Mouse (Mus musculus): Measurements from ENCODE around the gene Ptprg. TPM values are rescaled to one million over a fixed set of nuclear protein-coding genes. Genes with fewer than 3 reads are reported as not detected.

Gene Ptprg
- total and polyA plus RNA-seq, 3 experiments: not detected

- no peaks in the 10 kb centered on the region for H3K9me3 ChIP-seq (replicated peaks; ENCODE audit: insufficient read depth, low read length)
Measured at GRCm38 (mm10) chr14:11620962-11621568, 67.7 kb downstream of the Ptprg start.

GRCm38 (mm10) chr14:11623576-11623975, 70.2 kb downstream of the Ptprg start:
- no peaks in the 10 kb centered on the region for H3K79me2 ChIP-seq (ENCODE audit: control insufficient read depth, insufficient read depth, low read length, poor library complexity)
- no peaks in the 10 kb centered on the region for H3K36me3 ChIP-seq (ENCODE audit: control insufficient read depth in 1 of 2, insufficient read depth in 2 of 2, low read length in 2 of 2)
- no peak overlapping the region for H3K27ac ChIP-seq (ENCODE audit: control insufficient read depth, low read depth, low read length)
- TF ChIP-seq MEF2A (IDR thresholded peaks at IDR 0.05; ENCODE audit: extremely low read depth, insufficient replicate concordance, low read depth, low read length, poor library complexity, severe bottlenecking): no peak
- TF ChIP-seq UBTF (IDR thresholded peaks at IDR 0.05; ENCODE audit: borderline replicate concordance, insufficient read depth, low read depth, low read length): no peak
- no peak for TF ChIP-seq BHLHE40 (IDR thresholded peaks at IDR 0.05; ENCODE audit: borderline replicate concordance, low read depth, low read length)
- no peak for TF ChIP-seq CHD1 (IDR thresholded peaks at IDR 0.05; ENCODE audit: low read depth, low read length)
- TF ChIP-seq ZC3H11A (IDR thresholded peaks at IDR 0.05; ENCODE audit: low read depth, low read length): no peak
- TF ChIP-seq HCFC1 (IDR thresholded peaks at IDR 0.05; ENCODE audit: low read depth, low read length): no peak
- no peak for TF ChIP-seq CHD2 (IDR thresholded peaks at IDR 0.05; ENCODE audit: low read length)
- no peak for TF ChIP-seq USF2 (IDR thresholded peaks at IDR 0.05; ENCODE audit: borderline replicate concordance in 1 of 2, insufficient read depth in 1 of 2, low read depth in 1 of 2, low read length in 2 of 2)
- no peak for TF ChIP-seq ETS1 (IDR thresholded peaks at IDR 0.05; ENCODE audit: low read depth, low read length)
- TF ChIP-seq RAD21 (IDR thresholded peaks at IDR 0.05; ENCODE audit: low read depth, low read length): no peak
- TF ChIP-seq EP300 (IDR thresholded peaks at IDR 0.05; ENCODE audit: low read depth in 1 of 2, low read length in 2 of 2): no peak
- TF ChIP-seq POLR2AphosphoS5 (IDR thresholded peaks at IDR 0.05; ENCODE audit: borderline replicate concordance, low read depth, low read length): no peak
- no peak overlapping the region for H3K9ac ChIP-seq (ENCODE audit: control insufficient read depth, low read depth, low read length, poor library complexity, severe bottlenecking)
- no peak overlapping the region for H3K4me3 ChIP-seq (ENCODE audit: control insufficient read depth in 1 of 2, insufficient read depth in 1 of 2, low read depth in 2 of 2, low read length in 2 of 2)
- H3K4me1 ChIP-seq (ENCODE audit: control insufficient read depth in 1 of 2, insufficient read depth in 2 of 2, low read length in 2 of 2): no peaks in the 10 kb centered on the region
- H3K27me3 ChIP-seq (ENCODE audit: control insufficient read depth in 1 of 2, insufficient read depth in 2 of 2, low read length in 2 of 2): no peaks in the 10 kb centered on the region
- DNase-seq (ENCODE audit: low read depth, low spot score): no peak
- no peaks in the 10 kb centered on the region for H3K9me3 ChIP-seq (replicated peaks; ENCODE audit: insufficient read depth, low read length)

More at GRCm38 (mm10) chr14:11620962-11621568, 67.7 kb downstream of the Ptprg start:
- no peak overlapping the region for H3K27ac ChIP-seq (ENCODE audit: control insufficient read depth, low read depth, low read length)
- no peaks in the 10 kb centered on the region for H3K4me1 ChIP-seq (ENCODE audit: control insufficient read depth in 1 of 2, insufficient read depth in 2 of 2, low read length in 2 of 2)
- no peak overlapping the region for H3K9ac ChIP-seq (ENCODE audit: control insufficient read depth, low read depth, low read length, poor library complexity, severe bottlenecking)
- no peaks in the 10 kb centered on the region for H3K27me3 ChIP-seq (ENCODE audit: control insufficient read depth in 1 of 2, insufficient read depth in 2 of 2, low read length in 2 of 2)
- H3K36me3 ChIP-seq (ENCODE audit: control insufficient read depth in 1 of 2, insufficient read depth in 2 of 2, low read length in 2 of 2): no peaks in the 10 kb centered on the region
- H3K4me3 ChIP-seq (ENCODE audit: control insufficient read depth in 1 of 2, insufficient read depth in 1 of 2, low read depth in 2 of 2, low read length in 2 of 2): no peak overlapping the region
- TF ChIP-seq MAZ (IDR thresholded peaks at IDR 0.05; ENCODE audit: low read depth, low read length) (no peak), MAX (IDR thresholded peaks at IDR 0.05; ENCODE audit: low read length) (no peak), CHD2 (IDR thresholded peaks at IDR 0.05; ENCODE audit: low read length) (no peak), HCFC1 (IDR thresholded peaks at IDR 0.05; ENCODE audit: low read depth, low read length) (no peak), RCOR1 (IDR thresholded peaks at IDR 0.05; ENCODE audit: low read depth, low read length) (no peak), KAT2A (conservative IDR thresholded peaks at IDR 0.05; ENCODE audit: low read depth, low read length) (no peak), ELF1 (IDR thresholded peaks at IDR 0.05; ENCODE audit: low read depth, low read length) (no peak), NELFE (IDR thresholded peaks at IDR 0.05; ENCODE audit: low read depth, low read length) (no peak), MEF2A (IDR thresholded peaks at IDR 0.05; ENCODE audit: extremely low read depth, insufficient replicate concordance, low read depth, low read length, poor library complexity, severe bottlenecking) (no peak), ZC3H11A (IDR thresholded peaks at IDR 0.05; ENCODE audit: low read depth, low read length) (no peak), SIN3A (IDR thresholded peaks at IDR 0.05; ENCODE audit: low read length) (no peak), MAFK (IDR thresholded peaks at IDR 0.05; ENCODE audit: borderline replicate concordance, low read depth, low read length) (no peak), MYC (IDR thresholded peaks at IDR 0.05; ENCODE audit: low read depth, low read length) (no peak), USF1 (IDR thresholded peaks at IDR 0.05; ENCODE audit: low read depth, low read length) (no peak), ZKSCAN1 (IDR thresholded peaks at IDR 0.05; ENCODE audit: low read depth, low read length) (no peak), ZNF384 (IDR thresholded peaks at IDR 0.05; ENCODE audit: low read depth, low read length) (no peak), EP300 (IDR thresholded peaks at IDR 0.05; ENCODE audit: low read depth in 1 of 2, low read length in 2 of 2) (no peak), USF2 (IDR thresholded peaks at IDR 0.05; ENCODE audit: borderline replicate concordance in 1 of 2, insufficient read depth in 1 of 2, low read depth in 1 of 2, low read length in 2 of 2) (no peak)
- H3K79me2 ChIP-seq (ENCODE audit: control insufficient read depth, insufficient read depth, low read length, poor library complexity): no peaks in the 10 kb centered on the region
- no peak for DNase-seq (ENCODE audit: low read depth, low spot score)
